Mouse (Mus musculus) neural tube, embryonic 11.5 days (tissue): ENCODE measurements around the gene Jmjd7. TPM values are rescaled to one million over a fixed set of nuclear protein-coding genes. Genes with fewer than 3 reads are reported as not detected.

ENCODE experiments used
- ATAC-seq: fragments of 200-750 bp; cut with Nextera tagmentation; 2 replicates; pipeline ENCODE4 v1.8.0; 2017; ENCODE audit warnings: moderate number of reproducible peaks, mild to moderate bottlenecking, moderate TSS enrichment, moderate library complexity; ENCODE audit not compliant: insufficient read depth, low FRiP score, low TSS enrichment
- DNase-seq: peaks from one replicate; pipeline ENCODE4 v3.0.0-alpha.2; 2015; ENCODE audit warnings: low spot score
- H3K27ac ChIP-seq: fragments of 300-500 bp; sonication (generic); 2 replicates; pipeline ENCODE4 v1.5.1; 2014; ENCODE audit warnings: low read depth, mild to moderate bottlenecking, low read length
- H3K27me3 ChIP-seq: fragments of 300-500 bp; sonication (generic); 2 replicates; pipeline ENCODE4 v1.6.1; 2014; ENCODE audit warnings: mild to moderate bottlenecking, low read length, mixed read lengths; ENCODE audit not compliant: control insufficient read depth, insufficient read depth
- H3K36me3 ChIP-seq: fragments of 300-500 bp; sonication (generic); 2 replicates; pipeline ENCODE4 v1.6.1; 2014; ENCODE audit warnings: mild to moderate bottlenecking, low read length, moderate library complexity, mixed read lengths; ENCODE audit not compliant: control insufficient read depth, insufficient read depth
- H3K4me1 ChIP-seq: fragments of 300-500 bp; sonication (generic); 2 replicates; pipeline ENCODE4 v1.6.1; 2014; ENCODE audit warnings: low read length, mixed read lengths; ENCODE audit not compliant: control insufficient read depth, insufficient read depth
- H3K4me2 ChIP-seq: fragments of 300-500 bp; sonication (generic); 2 replicates; pipeline ENCODE4 v1.6.1; 2014; ENCODE audit warnings: low read depth, mild to moderate bottlenecking, moderate library complexity
- H3K4me3 ChIP-seq: fragments of 300-500 bp; sonication (generic); 2 replicates; pipeline ENCODE4 v1.5.1; 2014; ENCODE audit warnings: low read depth, low read length
- H3K9ac ChIP-seq: fragments of 300-500 bp; sonication (generic); 2 replicates; pipeline ENCODE4 v1.6.1; 2014; ENCODE audit warnings: mild to moderate bottlenecking, low read length
- H3K9me3 ChIP-seq: fragments of 300-500 bp; sonication (generic); 2 replicates; pipeline ENCODE4 v1.6.1; 2016; ENCODE audit warnings: low read length; ENCODE audit not compliant: control insufficient read depth
- WGBS: fragments of 180-500 bp; shearing (Covaris S2); extraction: QIAGEN DNeasy Blood & Tissue Kit; methylation state at CpG from one replicate; pipeline ENCODE4 v1.1.7; 2014; 5-methylcytosine and 5-hydroxymethylcytosine counted together
- polyA plus RNA-seq: library from polyadenylated mRNA; unstranded; fragments of >200 nt; fragmentation: Nextera tagmentation; extraction: Ambion mirVana; gene quantifications from 2 replicates; pipeline ENCODE4 v1.2.1, GENCODE M21; 2014

The Jmjd7 gene
- 24.9 and 28.9 TPM in 2 replicates for polyA plus RNA-seq

GRCm38 (mm10) chr2:120026984-120027949 lies at the start of gene Jmjd7, which contains the start of gene Gm28042:
Gene Jmjd7, plus strand, starts transcription at chr2:120027483.
Gene Gm28042, plus strand, starts transcription at chr2:120027493.
- Histone ChIP-seq H3K4me3 (peak within 1 kb of the TSS; percentile 53), H3K9me3 (no peaks in the 10 kb centered on the region), H3K27me3 (no peaks in the 10 kb centered on the region), H3K4me1 (peaks cover 7% of the 10 kb centered on the region; the same call in 1 of the 2 replicates), H3K36me3 (0 out of 2 replicates have a peak, but pooled peaks cover 6% of the 10 kb centered on the region), H3K9ac (peak within 1 kb of the TSS; percentile 63), H3K27ac (peak within 1 kb of the TSS; percentile 30; the same call in 1 of the 2 replicates), H3K4me2 (peak within 1 kb of the TSS; percentile 53)
- DNase-seq: peak; percentile 89
- peak; percentile 84; the same call in 1 of the 2 replicates for ATAC-seq
- 5% methylated on average over 50 of the region's 50 CpGs for WGBS

GRCm38 (mm10) chr2:119980343-119980986 lies 46.8 kb upstream of the Jmjd7 start:
- no peak for ATAC-seq
- Histone ChIP-seq H3K4me1 (no peaks in the 10 kb centered on the region), H3K36me3 (no peaks in the 10 kb centered on the region), H3K4me3 (no peak overlapping the region), H3K4me2 (no peak overlapping the region), H3K27ac (no peak overlapping the region), H3K9me3 (no peaks in the 10 kb centered on the region), H3K27me3 (no peaks in the 10 kb centered on the region), H3K9ac (no peak overlapping the region)
- no peak for DNase-seq
- 80% methylated on average over 7 of the region's 7 CpGs for WGBS

- no peak overlapping the region for H3K4me2 ChIP-seq
- ATAC-seq: no peak
- H3K36me3 ChIP-seq: no peaks in the 10 kb centered on the region
- H3K4me3 ChIP-seq: no peak overlapping the region
- DNase-seq: no peak
- H3K27me3 ChIP-seq: no peaks in the 10 kb centered on the region
- H3K4me1 ChIP-seq: no peaks in the 10 kb centered on the region
- 77% methylated on average over 2 of the region's 2 CpGs for WGBS
- H3K9ac ChIP-seq: no peak overlapping the region
- H3K9me3 ChIP-seq: no peaks in the 10 kb centered on the region
- no peak overlapping the region for H3K27ac ChIP-seq
Observed at GRCm38 (mm10) chr2:119981631-119982030, 45.7 kb upstream of the Jmjd7 start.

GRCm38 (mm10) chr2:119985871-119986270 lies 41.4 kb upstream of the Jmjd7 start:
- Histone ChIP-seq H3K4me3 (no peak overlapping the region), H3K4me1 (no peaks in the 10 kb centered on the region), H3K36me3 (no peaks in the 10 kb centered on the region), H3K27me3 (no peaks in the 10 kb centered on the region), H3K9ac (no peak overlapping the region), H3K9me3 (no peaks in the 10 kb centered on the region), H3K27ac (no peak overlapping the region), H3K4me2 (no peak overlapping the region)
- WGBS: 70% methylated on average over 8 of the region's 8 CpGs
- ATAC-seq (no peak), DNase-seq (no peak)

- Histone ChIP-seq H3K27me3 (no peaks in the 10 kb centered on the region), H3K4me2 (no peak overlapping the region), H3K4me1 (no peaks in the 10 kb centered on the region), H3K9ac (no peak overlapping the region), H3K27ac (no peak overlapping the region), H3K36me3 (no peaks in the 10 kb centered on the region), H3K9me3 (no peaks in the 10 kb centered on the region), H3K4me3 (no peak overlapping the region)
- WGBS: 76% methylated on average over 6 of the region's 6 CpGs
- ATAC-seq: no peak
- DNase-seq: no peak
Observed at GRCm38 (mm10) chr2:119986369-119986768, 40.9 kb upstream of the Jmjd7 start.

- Histone ChIP-seq H3K27ac (no peak overlapping the region), H3K9ac (no peak overlapping the region), H3K4me3 (no peak overlapping the region), H3K36me3 (no peaks in the 10 kb centered on the region), H3K27me3 (no peaks in the 10 kb centered on the region), H3K9me3 (no peaks in the 10 kb centered on the region), H3K4me2 (no peak overlapping the region), H3K4me1 (no peaks in the 10 kb centered on the region)
- no peak for DNase-seq
- 95% methylated on average over 2 of the region's 2 CpGs for WGBS
- no peak for ATAC-seq
Observed at GRCm38 (mm10) chr2:119987441-119987840, 39.8 kb upstream of the Jmjd7 start.

GRCm38 (mm10) chr2:119988952-119989351 lies 38.3 kb upstream of the Jmjd7 start:
- no peak for ATAC-seq
- H3K4me2 ChIP-seq: no peak overlapping the region
- no peaks in the 10 kb centered on the region for H3K27me3 ChIP-seq
- no peaks in the 10 kb centered on the region for H3K4me1 ChIP-seq
- no peak overlapping the region for H3K4me3 ChIP-seq
- no peak overlapping the region for H3K27ac ChIP-seq
- H3K9me3 ChIP-seq: no peaks in the 10 kb centered on the region
- no peaks in the 10 kb centered on the region for H3K36me3 ChIP-seq
- no peak for DNase-seq
- WGBS: 90% methylated on average over 4 of the region's 4 CpGs
- H3K9ac ChIP-seq: no peak overlapping the region

GRCm38 (mm10) chr2:119990881-119991280 lies 36.4 kb upstream of the Jmjd7 start:
- ATAC-seq (no peak), DNase-seq (no peak)
- Histone ChIP-seq H3K9ac (no peak overlapping the region), H3K4me3 (no peak overlapping the region), H3K36me3 (no peaks in the 10 kb centered on the region), H3K27me3 (no peaks in the 10 kb centered on the region), H3K4me1 (no peaks in the 10 kb centered on the region), H3K27ac (no peak overlapping the region), H3K9me3 (no peaks in the 10 kb centered on the region), H3K4me2 (no peak overlapping the region)
- 84% methylated on average over 6 of the region's 6 CpGs for WGBS
